In the genomic region with DNA sequence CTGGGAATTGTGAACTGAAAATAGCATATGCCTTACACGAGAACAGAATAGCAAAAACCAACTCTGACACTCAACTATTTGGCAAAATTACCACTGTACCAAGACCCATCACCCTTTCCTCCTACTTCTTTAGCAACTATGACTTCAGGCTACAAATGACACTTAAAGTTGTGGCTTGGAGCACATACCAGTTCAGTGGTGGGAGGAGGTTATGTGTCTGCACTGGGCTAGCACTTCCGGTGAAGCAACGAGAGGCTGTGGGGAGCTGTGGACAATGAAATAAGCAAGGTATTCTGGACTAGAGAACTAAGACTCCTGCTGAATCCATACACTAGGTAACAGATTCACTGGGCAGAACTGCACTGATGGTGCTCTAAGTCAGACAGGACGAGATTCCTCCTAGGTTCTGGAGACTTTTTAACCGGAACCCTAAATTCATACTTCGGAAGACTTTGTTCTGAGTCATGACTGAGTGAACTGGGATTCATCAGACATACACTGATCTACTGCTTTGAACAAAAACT, we compare ENCODE assay signal across 15 mouse cellular contexts.
"Had no signal": no experiment of that assay in that cellular context is flagged by ENCODE, and none has a peak within 500 bp of the region (broad histone marks: within the 10 kb centered on the region; RNA-seq: fewer than 3 reads in every experiment).

No protein-coding gene starts in this region.

- H3K4me1 ChIP-seq: kidney, embryonic 15.5 days; limb, embryonic 13.5 days; midbrain, embryonic 13.5 days; neural tube, embryonic 15.5 days had no signal

- ATAC-seq: intestine, postnatal 0 days; midbrain, embryonic 13.5 days had no signal

- H3K4me2 ChIP-seq: kidney, embryonic 15.5 days; limb, embryonic 13.5 days; midbrain, embryonic 13.5 days; neural tube, embryonic 15.5 days had no signal

- H3K36me3 ChIP-seq: kidney, embryonic 15.5 days; limb, embryonic 13.5 days; midbrain, embryonic 13.5 days; neural tube, embryonic 15.5 days had no signal

- DNase-seq: kidney, postnatal 14 days; left cerebral cortex, postnatal 4 days; lung, adult 18-20 months; lung, postnatal 36 days; right cerebral cortex, adult 18-20 months; right cerebral cortex, postnatal 25 days; thymus, adult 2 months; thymus, postnatal 36 days had no signal

- H3K27ac ChIP-seq: kidney, embryonic 15.5 days; limb, embryonic 13.5 days; liver, embryonic 14.5 days; midbrain, embryonic 13.5 days; neural tube, embryonic 15.5 days; stomach, postnatal 0 days had no signal

- H3K4me3 ChIP-seq: kidney, embryonic 15.5 days; limb, embryonic 13.5 days; midbrain, embryonic 13.5 days; neural tube, embryonic 15.5 days had no signal
